Mouse (Mus musculus): ENCODE measurements around the gene Tax1bp3.
A peak's percentile ranks its signal among the peaks of the same experiment; 100 is the strongest.

DNA sequence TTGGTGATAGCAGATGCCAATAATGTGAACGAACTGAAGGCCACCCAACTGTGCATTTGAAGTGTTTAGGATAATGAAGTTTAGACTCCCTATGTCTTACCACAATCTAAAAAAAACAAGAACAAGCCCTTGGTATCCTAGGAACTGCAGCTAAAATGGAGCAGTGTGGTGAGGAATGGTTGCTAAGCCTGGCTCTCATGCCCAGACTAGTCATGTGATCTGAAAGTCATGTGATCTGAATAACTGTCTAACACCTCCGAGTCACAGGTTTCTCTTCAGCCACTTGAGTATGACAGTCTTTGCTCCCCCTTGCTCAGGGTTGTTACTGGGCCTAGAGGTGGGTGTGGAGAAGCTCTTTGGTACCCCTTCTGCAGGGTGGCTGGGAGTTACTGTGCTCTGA lies 55.6 kb downstream of the Tax1bp3 start:
- TF ChIP-seq POLR2A (IDR thresholded peaks at IDR 0.05; ENCODE audit: insufficient read length, low read depth) (no peak), TCF12 (IDR thresholded peaks at IDR 0.05; ENCODE audit: insufficient read depth, poor library complexity, severe bottlenecking) (no peak), MAX (IDR thresholded peaks at IDR 0.05; ENCODE audit: low read depth) (no peak), TCF3 (IDR thresholded peaks at IDR 0.05; ENCODE audit: insufficient read length, low read depth) (no peak), CEBPB (IDR thresholded peaks at IDR 0.05; ENCODE audit: insufficient read depth, poor library complexity, severe bottlenecking) (no peak), E2F4 (IDR thresholded peaks at IDR 0.05; ENCODE audit: insufficient read depth) (no peak), USF1 (IDR thresholded peaks at IDR 0.05; ENCODE audit: low read depth) (peak; percentile 50), MYOD1 (IDR thresholded peaks at IDR 0.05; ENCODE audit: control insufficient read depth in 1 of 3, insufficient read length in 2 of 3, low read depth in 2 of 3) (no peak), POLR2AphosphoS2 (IDR thresholded peaks at IDR 0.05; ENCODE audit: insufficient read length, low read depth) (no peak)

All from myocyte (in vitro differentiated cells).